Mouse (Mus musculus) sigmoid colon, adult 10 weeks (tissue): Measurements from ENCODE around the gene Snrpe. TPM values are rescaled to one million over a fixed set of nuclear protein-coding genes. Genes with fewer than 3 reads are reported as not detected.

ENCODE experiments used
- polyA plus RNA-seq: library from polyadenylated mRNA; stranded (reverse); fragments of 350-450 nt; fragmentation: Illumina TruSeq; extraction: RNeasy Lipid Tissue Mini Kit (QIAGEN cat#74804); gene quantifications from one replicate; pipeline ENCODE4 v1.2.3, GENCODE M21; 2014; ENCODE audit warnings: low read depth, low replicate concordance

The Snrpe gene
- polyA plus RNA-seq, result 484 TPM

DNA sequence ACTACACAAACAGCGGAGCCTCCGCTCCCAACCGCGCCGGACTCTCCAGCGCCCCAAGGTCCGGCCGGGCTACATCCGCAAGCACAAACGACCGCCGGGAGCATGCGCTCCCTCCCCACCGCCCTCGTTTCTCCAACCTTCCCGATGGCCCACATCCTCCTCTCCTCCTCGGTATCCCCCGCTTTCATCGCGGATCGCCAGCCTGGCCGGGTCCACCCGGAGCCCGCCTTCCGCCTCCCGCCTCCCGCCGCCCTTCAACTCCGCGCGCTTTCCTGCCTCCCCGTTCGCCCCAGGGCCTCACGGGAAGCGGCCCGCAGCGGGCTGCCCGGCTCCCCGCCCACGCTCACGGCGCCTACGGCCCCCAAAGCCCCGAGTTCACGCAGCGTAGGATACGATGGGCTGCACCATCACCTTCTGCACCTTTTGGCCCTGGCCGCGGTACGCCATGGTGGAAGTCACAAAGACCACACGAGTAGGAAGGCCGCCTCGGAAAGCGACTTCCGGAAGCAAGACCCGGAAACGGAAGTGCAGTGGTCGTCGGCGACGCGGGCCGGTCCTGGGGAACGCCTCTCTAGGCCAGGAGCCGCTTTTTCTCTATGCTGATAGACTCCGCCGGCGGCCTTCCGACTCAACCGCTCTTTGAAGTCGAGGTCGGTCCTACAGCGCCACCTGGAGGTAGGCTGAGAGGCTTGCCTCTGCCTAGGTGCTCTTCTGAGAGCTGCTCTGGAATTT is at the start of gene Snrpe:
Gene Snrpe, minus strand, starts transcription at position 521 of the 732 bp plus-strand sequence.

Other genes with a start within 250 kb of the Snrpe start
- gene Etnk2, start 246.7 kb downstream of the Snrpe start, polyA plus RNA-seq, result not detected
- 3.3 TPM for gene Sox13, start 185.9 kb downstream of the Snrpe start, polyA plus RNA-seq
- gene Zbed6, start 50.6 kb upstream of the Snrpe start, polyA plus RNA-seq, result 32.7 TPM
- gene Gm38394, start 51.0 kb upstream of the Snrpe start, polyA plus RNA-seq, result 34.3 TPM
- gene Lax1, start 79.8 kb upstream of the Snrpe start, polyA plus RNA-seq, result 3.5 TPM
- gene Atp2b4, start 190.8 kb upstream of the Snrpe start, polyA plus RNA-seq, result 56.7 TPM